Mouse (Mus musculus) kidney, postnatal 10 days (tissue): ENCODE measurements around the gene Ambp.

ENCODE experiments used
- DNase-seq: peaks from one replicate; pipeline ENCODE4 v3.0.0; 2021; ENCODE audit warnings: mixed read lengths

The Ambp gene

DNA sequence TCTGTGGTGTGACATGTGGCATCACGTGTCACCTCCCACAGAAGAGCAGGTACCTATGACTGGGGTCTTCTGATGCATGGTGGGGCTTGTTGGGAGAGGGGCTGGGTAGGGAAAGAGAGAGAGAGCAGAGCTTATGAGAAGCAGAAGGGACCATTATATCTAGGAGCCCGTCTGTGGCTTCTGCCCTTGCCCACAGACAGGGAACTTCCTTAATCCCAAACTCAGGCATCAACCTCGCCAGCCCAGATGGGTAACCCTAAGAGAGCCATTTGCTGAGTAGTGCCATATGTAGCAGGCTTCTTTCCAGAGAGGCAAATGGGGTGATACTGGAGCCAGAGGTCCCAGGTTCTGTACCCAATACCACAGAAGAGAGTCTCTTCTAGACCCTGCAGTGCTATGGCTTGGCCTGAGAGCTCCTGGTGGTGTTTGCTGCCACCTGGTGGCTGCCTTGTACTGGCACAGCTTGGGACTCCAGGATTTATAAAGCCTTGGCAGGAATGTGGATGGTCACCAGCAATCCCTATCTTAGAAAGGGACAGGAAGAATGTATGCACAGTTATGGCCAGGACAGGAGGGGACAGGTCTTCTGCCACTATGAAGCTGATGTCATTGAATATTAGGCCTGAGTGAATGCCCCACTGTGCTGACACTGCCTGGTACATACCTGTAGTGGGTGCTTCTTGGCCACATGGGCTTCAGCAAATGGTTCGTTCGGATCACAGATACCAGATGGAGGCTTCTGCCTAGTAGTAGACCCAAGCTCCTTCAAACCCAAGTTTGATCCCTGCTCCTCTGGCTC is 35.8 kb downstream of the Ambp start:
- peak; percentile 93 for DNase-seq

DNA sequence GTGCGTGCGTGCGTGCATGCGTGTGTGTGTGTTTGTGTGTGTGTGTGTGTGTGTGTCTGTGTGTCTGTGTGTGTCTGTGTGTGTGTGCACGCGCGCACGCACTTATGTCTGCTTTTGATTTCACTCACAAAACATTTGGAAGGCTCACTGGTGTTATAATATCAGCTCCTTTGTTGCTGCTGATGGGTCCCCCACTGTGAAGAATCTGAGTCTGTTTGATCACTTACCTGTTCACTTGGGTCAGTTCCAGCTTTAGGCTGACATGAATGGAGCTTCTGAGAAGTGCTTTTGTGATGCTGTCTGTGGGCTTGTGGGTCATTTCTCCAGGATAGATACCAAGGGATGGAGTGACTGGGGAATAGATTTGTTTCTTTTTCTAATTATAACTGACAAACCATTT is 48.9 kb downstream of the Ambp start:
- no peak for DNase-seq

DNA sequence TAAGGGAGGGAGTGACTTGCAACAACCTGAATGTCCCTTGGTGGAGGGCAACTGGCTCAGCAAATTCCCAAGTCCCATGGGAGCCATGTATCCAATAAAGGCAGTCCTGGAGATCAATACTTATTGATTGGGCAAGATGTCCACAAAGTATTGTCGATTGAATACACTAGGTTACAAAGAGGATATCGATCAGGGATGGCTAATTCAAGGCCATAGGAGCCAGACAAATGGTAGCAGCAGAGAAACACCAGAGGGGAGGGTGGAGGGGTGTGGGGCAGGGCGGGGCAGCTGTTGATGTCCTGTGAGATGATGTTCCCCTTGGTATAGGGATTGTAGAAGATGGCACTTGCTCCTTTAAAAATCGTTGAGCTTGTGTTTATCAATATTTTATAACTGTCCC is 52.6 kb downstream of the Ambp start:
- DNase-seq: no peak

DNA sequence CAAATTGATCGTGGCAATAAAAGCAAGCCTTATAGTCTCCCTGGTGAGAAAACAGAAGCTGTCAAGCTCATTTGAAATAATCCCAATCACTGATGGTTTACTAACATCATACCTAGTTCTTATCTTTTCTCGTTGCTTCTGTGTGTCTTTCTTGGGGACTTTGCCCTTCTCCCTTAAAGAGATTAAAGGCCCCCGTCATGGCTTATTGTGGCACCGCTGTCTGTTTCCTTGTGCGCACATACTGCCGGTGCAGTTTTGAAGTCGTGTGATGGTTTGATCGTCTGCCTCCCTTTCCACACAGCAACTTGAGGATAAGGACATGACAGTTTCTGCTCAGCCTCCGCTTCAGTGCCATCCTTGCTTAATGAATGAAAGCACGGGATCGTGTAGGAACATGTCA is 54.1 kb downstream of the Ambp start:
- DNase-seq: no peak

DNA sequence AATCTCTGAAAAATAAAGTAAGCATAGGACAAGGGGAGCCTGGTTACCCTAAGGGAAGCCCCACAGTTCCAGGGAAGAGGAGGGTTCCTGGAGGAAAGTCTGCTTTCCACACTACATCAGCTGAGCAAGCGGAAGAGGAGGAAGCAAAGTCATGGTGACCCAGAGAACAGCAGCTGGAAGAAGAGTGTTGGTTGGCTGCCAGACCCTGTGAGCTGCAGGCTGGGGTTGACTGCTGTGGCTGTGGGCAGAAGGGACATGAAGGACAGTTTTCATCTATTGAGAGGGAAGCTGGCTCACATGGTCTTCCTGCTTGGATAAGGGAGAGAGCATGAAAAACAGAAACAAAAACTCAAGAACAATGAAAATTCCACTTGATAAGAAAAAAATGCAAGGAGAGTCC is 57.0 kb downstream of the Ambp start:
- DNase-seq: peak; percentile 84
